Mouse (Mus musculus): ENCODE results near the gene Map4k1. TPM values are rescaled to one million over a fixed set of nuclear protein-coding genes. Genes with fewer than 3 reads are reported as not detected.
A peak's percentile ranks its signal among the peaks of the same experiment; 100 is the strongest.

Map4k1 gene
- total and polyA plus RNA-seq, 3 experiments = 9.1 to 58.0 (median 15.9) TPM

GRCm38 (mm10) chr7:29043674-29044057 is 61.8 kb downstream of the Map4k1 start:
- Histone ChIP-seq H3K27me3 (ENCODE audit: insufficient read depth, low read length) (peaks cover 14% of the 10 kb centered on the region), H3K4me1 (ENCODE audit: insufficient read depth, low read depth, low read length) (peaks cover 25% of the 10 kb centered on the region), H3K9me3 (replicated peaks) (peaks cover 5% of the 10 kb centered on the region), H3K4me3 (ENCODE audit: low read depth, low read length) (no peak overlapping the region), H3K36me3 (replicated peaks) (no peaks in the 10 kb centered on the region)
- ATAC-seq (ENCODE audit: extremely low read depth, insufficient number of reproducible peaks, low FRiP score, poor library complexity, severe bottlenecking) = no peak
- no peak for DNase-seq (ENCODE audit: low spot score)
- TF ChIP-seq GATA2 (IDR thresholded peaks at IDR 0.05; ENCODE audit: borderline replicate concordance, low read depth, low read length) (no peak), POLR2AphosphoS5 (IDR thresholded peaks at IDR 0.05; ENCODE audit: insufficient replicate concordance, low read depth, low read length) (no peak), GATA1 (IDR thresholded peaks at IDR 0.05; ENCODE audit: borderline replicate concordance, low read length) (no peak), TAL1 (conservative IDR thresholded peaks at IDR 0.05; ENCODE audit: low read depth, low read length) (no peak), CTCF (IDR thresholded peaks at IDR 0.05; ENCODE audit: low read depth, low read length) (no peak)

GRCm38 (mm10) chr7:29044302-29044701 is 62.5 kb downstream of the Map4k1 start:
- peaks cover 5% of the 10 kb centered on the region for H3K9me3 ChIP-seq (replicated peaks)
- no peak for DNase-seq (ENCODE audit: low spot score)
- ATAC-seq (ENCODE audit: extremely low read depth, insufficient number of reproducible peaks, low FRiP score, poor library complexity, severe bottlenecking) = no peak
- TF ChIP-seq CTCF (IDR thresholded peaks at IDR 0.05; ENCODE audit: low read depth, low read length) (no peak), GATA2 (IDR thresholded peaks at IDR 0.05; ENCODE audit: borderline replicate concordance, low read depth, low read length) (no peak), GATA1 (IDR thresholded peaks at IDR 0.05; ENCODE audit: borderline replicate concordance, low read length) (no peak), POLR2AphosphoS5 (IDR thresholded peaks at IDR 0.05; ENCODE audit: insufficient replicate concordance, low read depth, low read length) (no peak), TAL1 (conservative IDR thresholded peaks at IDR 0.05; ENCODE audit: low read depth, low read length) (no peak)
- H3K4me1 ChIP-seq (ENCODE audit: insufficient read depth, low read depth, low read length) = peaks cover 25% of the 10 kb centered on the region
- H3K4me3 ChIP-seq (ENCODE audit: low read depth, low read length) = no peak overlapping the region
- no peaks in the 10 kb centered on the region for H3K36me3 ChIP-seq (replicated peaks)
- H3K27me3 ChIP-seq (ENCODE audit: insufficient read depth, low read length) = peaks cover 14% of the 10 kb centered on the region

GRCm38 (mm10) chr7:29046533-29046932 is 64.7 kb downstream of the Map4k1 start:
- peaks cover 14% of the 10 kb centered on the region; the same call in 1 of the 2 replicates for H3K4me1 ChIP-seq (ENCODE audit: insufficient read depth, low read depth, low read length)
- DNase-seq (ENCODE audit: low spot score) (no peak), ATAC-seq (ENCODE audit: extremely low read depth, insufficient number of reproducible peaks, low FRiP score, poor library complexity, severe bottlenecking) (no peak)
- H3K36me3 ChIP-seq (replicated peaks) = no peaks in the 10 kb centered on the region
- no peak overlapping the region for H3K4me3 ChIP-seq (ENCODE audit: low read depth, low read length)
- H3K9me3 ChIP-seq (replicated peaks) = peaks cover 5% of the 10 kb centered on the region
- H3K27me3 ChIP-seq (ENCODE audit: insufficient read depth, low read length) = peaks cover 6% of the 10 kb centered on the region
- TF ChIP-seq GATA1 (IDR thresholded peaks at IDR 0.05; ENCODE audit: borderline replicate concordance, low read length) = no peak
- no peak for TF ChIP-seq CTCF (IDR thresholded peaks at IDR 0.05; ENCODE audit: low read depth, low read length)
- TF ChIP-seq TAL1 (conservative IDR thresholded peaks at IDR 0.05; ENCODE audit: low read depth, low read length) = no peak
- no peak for TF ChIP-seq GATA2 (IDR thresholded peaks at IDR 0.05; ENCODE audit: borderline replicate concordance, low read depth, low read length)
- TF ChIP-seq POLR2AphosphoS5 (IDR thresholded peaks at IDR 0.05; ENCODE audit: insufficient replicate concordance, low read depth, low read length) = no peak

GRCm38 (mm10) chr7:29048070-29048469 is 66.2 kb downstream of the Map4k1 start:
- ATAC-seq (ENCODE audit: extremely low read depth, insufficient number of reproducible peaks, low FRiP score, poor library complexity, severe bottlenecking) (no peak), DNase-seq (ENCODE audit: low spot score) (no peak)
- peaks cover 14% of the 10 kb centered on the region; the same call in 1 of the 2 replicates for H3K4me1 ChIP-seq (ENCODE audit: insufficient read depth, low read depth, low read length)
- H3K9me3 ChIP-seq (replicated peaks) = 0 out of 2 replicates have a peak, but pooled peaks cover 2% of the 10 kb centered on the region
- H3K36me3 ChIP-seq (replicated peaks) = no peaks in the 10 kb centered on the region
- TF ChIP-seq POLR2AphosphoS5 (IDR thresholded peaks at IDR 0.05; ENCODE audit: insufficient replicate concordance, low read depth, low read length) (no peak), TAL1 (conservative IDR thresholded peaks at IDR 0.05; ENCODE audit: low read depth, low read length) (no peak), CTCF (IDR thresholded peaks at IDR 0.05; ENCODE audit: low read depth, low read length) (no peak)
- H3K27me3 ChIP-seq (ENCODE audit: insufficient read depth, low read length) = peaks cover 19% of the 10 kb centered on the region
- no peak overlapping the region for H3K4me3 ChIP-seq (ENCODE audit: low read depth, low read length)

- no peaks in the 10 kb centered on the region for H3K36me3 ChIP-seq (replicated peaks)
- no peak overlapping the region for H3K4me3 ChIP-seq (ENCODE audit: low read depth, low read length)
- no peak for ATAC-seq (ENCODE audit: extremely low read depth, insufficient number of reproducible peaks, low FRiP score, poor library complexity, severe bottlenecking)
- TF ChIP-seq POLR2AphosphoS5 (IDR thresholded peaks at IDR 0.05; ENCODE audit: insufficient replicate concordance, low read depth, low read length) (no peak), GATA1 (IDR thresholded peaks at IDR 0.05; ENCODE audit: borderline replicate concordance, low read length) (no peak), CTCF (IDR thresholded peaks at IDR 0.05; ENCODE audit: low read depth, low read length) (no peak), TAL1 (conservative IDR thresholded peaks at IDR 0.05; ENCODE audit: low read depth, low read length) (no peak), GATA2 (IDR thresholded peaks at IDR 0.05; ENCODE audit: borderline replicate concordance, low read depth, low read length) (no peak)
- H3K27me3 ChIP-seq (ENCODE audit: insufficient read depth, low read length) = peaks cover 24% of the 10 kb centered on the region
- 0 out of 2 replicates have a peak, but pooled peaks cover 2% of the 10 kb centered on the region for H3K9me3 ChIP-seq (replicated peaks)
- H3K4me1 ChIP-seq (ENCODE audit: insufficient read depth, low read depth, low read length) = peaks cover 14% of the 10 kb centered on the region; the same call in 1 of the 2 replicates
- DNase-seq (ENCODE audit: low spot score) = no peak
These were observed 66.8 kb downstream of the Map4k1 start for GRCm38 (mm10) chr7:29048615-29049014.

- H3K9me3 ChIP-seq (replicated peaks) = 0 out of 2 replicates have a peak, but pooled peaks cover 2% of the 10 kb centered on the region
- ATAC-seq (ENCODE audit: extremely low read depth, insufficient number of reproducible peaks, low FRiP score, poor library complexity, severe bottlenecking) (no peak), DNase-seq (ENCODE audit: low spot score) (no peak)
- TF ChIP-seq GATA1 (IDR thresholded peaks at IDR 0.05; ENCODE audit: borderline replicate concordance, low read length) (no peak), CTCF (IDR thresholded peaks at IDR 0.05; ENCODE audit: low read depth, low read length) (peak; percentile 72)
- H3K27me3 ChIP-seq (ENCODE audit: insufficient read depth, low read length) = peaks cover 38% of the 10 kb centered on the region
- H3K4me1 ChIP-seq (ENCODE audit: insufficient read depth, low read depth, low read length) = peaks cover 7% of the 10 kb centered on the region; the same call in 1 of the 2 replicates
- H3K4me3 ChIP-seq (ENCODE audit: low read depth, low read length) = no peak overlapping the region
- H3K36me3 ChIP-seq (replicated peaks) = no peaks in the 10 kb centered on the region
These were observed 68.9 kb downstream of the Map4k1 start for GRCm38 (mm10) chr7:29050797-29051196.

Data from G1E (cell line).